Mouse (Mus musculus): ENCODE data around the gene Khdrbs2. TPM values are rescaled to one million over a fixed set of nuclear protein-coding genes. Genes with fewer than 3 reads are reported as not detected.

Gene Khdrbs2
- polyA plus RNA-seq (2015; fragmentation: Nextera tagmentation; extraction: Ambion mirVana): 34.4 and 37.4 TPM in 2 replicates

GRCm38 (mm10) chr1:32172506-32173239 lies at the start of gene Khdrbs2:
Gene Khdrbs2, plus strand, starts transcription at chr1:32172714.

GRCm38 (mm10) chr1:32547194-32547593 lies 374.7 kb downstream of the Khdrbs2 start, which contains the start of gene Gm5415:
Gene Gm5415, minus strand, starts transcription at chr1:32547294.

All from neural tube, postnatal 0 days (tissue).